Mouse (Mus musculus) frontal cortex, postnatal 10 days (tissue): ENCODE data around the gene Nxpe2.
A peak's percentile ranks its signal among the peaks of the same experiment; 100 is the strongest.

Experiments
- DNase-seq, 2 experiments: peaks; one replicate each; pipeline ENCODE4 v3.0.0; 2022; ENCODE audit warnings: low spot score in 2 of 2, mixed read lengths in 1 of 2

Gene Nxpe2

DNA sequence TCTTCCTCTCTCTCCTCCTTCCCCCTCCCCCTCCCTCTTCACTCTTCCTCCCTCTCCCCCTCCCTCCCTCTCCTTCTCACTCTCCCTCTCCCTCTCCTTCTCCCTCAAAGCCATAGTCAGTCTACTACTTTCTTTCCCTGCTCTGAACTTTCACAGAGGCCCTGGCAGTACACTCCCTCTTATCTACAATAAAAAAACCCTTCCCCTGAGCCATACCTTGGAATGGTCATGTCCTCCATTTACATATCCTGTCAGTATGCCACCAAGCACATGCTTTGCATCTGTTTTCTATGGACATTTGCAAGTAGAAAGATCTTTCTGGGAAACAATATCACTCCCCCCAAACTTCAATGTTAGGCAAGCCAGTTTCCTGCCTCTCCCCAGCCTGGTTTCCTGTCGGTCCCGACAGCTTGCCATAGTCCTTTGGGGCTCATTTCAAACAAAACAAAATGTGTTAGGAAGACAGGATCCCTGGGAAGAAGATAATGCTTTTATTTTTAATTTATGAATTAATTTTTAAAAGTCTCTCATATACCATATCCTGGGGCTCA, at the start of gene Nxpe2:
Gene Nxpe2, minus strand, starts transcription at position 307 of the 551 bp plus-strand sequence.
- no peak for DNase-seq

DNA sequence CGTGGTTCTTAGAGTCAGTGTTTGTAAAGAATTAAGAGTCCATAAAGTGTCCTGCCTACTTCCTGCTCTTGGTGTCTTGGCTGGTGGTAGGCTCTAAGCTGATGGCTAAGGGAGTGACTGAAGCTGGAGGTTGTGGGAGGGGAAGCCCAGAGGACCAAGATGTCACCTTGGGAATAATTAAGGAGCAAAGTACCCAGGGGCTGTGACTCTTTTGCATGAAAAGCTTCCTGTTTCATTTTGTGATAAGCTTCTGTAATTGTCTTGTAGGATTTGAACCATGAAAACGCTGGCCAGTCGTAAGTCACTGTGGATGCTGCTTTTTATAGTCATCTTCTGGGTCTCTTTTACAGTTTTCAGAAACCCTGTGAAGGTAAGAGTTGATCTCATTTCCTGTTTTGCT, 36.7 kb upstream of the Nxpe2 start:
- DNase-seq = no peak

DNA sequence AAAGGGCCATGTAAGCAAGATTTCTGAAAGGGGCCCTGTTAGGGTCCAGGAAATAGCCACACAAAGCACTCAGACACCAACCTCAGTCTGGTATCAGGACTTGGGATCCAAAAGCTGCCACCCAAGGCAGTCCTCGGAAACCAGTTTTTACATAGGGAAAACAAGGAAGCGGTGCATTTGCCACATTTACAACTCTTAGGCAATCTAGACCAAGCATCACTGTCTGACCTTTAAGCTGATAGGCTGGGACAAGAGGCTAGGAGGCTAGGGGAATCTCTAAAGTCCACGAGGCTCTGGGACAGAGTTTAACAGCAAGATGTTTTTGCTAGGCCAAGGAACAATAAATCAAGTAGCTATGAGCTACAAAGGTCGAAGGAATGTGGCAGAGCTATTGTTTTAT, 35.2 kb upstream of the Nxpe2 start:
- DNase-seq = no peak

DNA sequence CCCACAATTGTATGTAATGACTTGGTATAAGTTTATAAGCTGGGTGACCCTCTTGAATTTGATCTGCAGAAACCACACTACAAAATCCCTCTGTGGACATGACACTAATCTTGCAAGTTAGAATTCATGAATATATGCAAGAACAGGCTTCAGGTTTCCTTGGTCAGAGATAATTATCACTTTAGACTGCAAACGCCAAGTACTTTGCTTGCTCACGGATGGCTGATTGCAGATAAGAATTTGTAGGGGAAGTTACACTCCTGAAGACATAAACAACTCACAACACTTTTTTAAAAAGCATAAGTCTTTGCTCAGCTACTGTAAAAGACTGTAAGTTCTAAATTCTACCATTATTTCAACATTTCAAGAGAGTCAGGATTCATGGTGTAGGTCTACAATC, 21.1 kb upstream of the Nxpe2 start:
- DNase-seq = no peak

DNA sequence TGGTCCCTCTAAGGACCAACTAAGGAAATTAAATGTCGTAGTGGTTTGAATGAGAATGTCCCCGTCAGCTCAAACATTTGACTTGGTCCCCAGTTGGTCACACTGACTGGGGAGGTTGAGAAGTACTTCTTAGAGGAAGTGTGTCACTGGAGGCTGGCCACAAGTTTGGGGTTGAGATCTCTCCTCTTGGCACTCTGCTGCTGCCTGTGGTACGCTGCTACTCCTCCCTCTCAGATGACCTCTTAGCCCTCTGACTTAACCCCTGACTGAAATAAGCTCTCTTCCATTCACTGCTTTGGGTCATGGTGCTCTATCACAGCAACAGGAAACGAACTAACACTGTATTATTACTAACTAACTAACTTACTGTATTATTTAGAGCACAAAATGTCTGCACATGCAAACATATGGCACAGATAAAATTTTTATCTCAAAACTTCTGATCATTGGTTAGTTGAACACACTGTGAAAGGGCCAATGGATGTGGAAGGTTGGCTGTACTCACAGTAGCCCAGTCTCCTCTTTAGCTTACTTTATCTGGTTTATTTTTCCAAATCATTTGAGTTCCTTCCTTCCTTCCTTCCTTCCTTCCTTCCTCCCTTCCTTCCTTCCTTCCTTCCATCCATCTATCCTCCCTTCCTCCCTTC, 20.1 kb upstream of the Nxpe2 start:
- no peak for DNase-seq

DNA sequence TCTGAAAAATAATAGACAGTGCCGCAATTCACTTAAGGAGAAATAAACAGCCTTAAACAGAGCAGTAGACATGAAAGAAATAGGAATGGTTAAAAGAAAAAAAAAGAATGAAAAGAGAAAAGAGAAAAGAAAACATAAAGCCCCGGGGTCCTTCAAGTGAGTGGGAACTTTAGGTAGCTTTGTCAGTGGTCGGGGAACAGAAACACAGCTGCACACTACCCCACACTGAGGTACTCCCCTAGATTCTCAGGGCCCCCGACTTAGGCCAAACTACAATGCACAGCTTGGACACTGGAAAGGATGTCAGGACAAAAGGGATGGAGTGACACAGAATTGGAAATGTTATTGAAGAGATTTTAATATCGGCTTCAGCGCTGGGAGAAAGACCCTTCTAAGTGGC, 9.5 kb upstream of the Nxpe2 start:
- no peak for DNase-seq

DNA sequence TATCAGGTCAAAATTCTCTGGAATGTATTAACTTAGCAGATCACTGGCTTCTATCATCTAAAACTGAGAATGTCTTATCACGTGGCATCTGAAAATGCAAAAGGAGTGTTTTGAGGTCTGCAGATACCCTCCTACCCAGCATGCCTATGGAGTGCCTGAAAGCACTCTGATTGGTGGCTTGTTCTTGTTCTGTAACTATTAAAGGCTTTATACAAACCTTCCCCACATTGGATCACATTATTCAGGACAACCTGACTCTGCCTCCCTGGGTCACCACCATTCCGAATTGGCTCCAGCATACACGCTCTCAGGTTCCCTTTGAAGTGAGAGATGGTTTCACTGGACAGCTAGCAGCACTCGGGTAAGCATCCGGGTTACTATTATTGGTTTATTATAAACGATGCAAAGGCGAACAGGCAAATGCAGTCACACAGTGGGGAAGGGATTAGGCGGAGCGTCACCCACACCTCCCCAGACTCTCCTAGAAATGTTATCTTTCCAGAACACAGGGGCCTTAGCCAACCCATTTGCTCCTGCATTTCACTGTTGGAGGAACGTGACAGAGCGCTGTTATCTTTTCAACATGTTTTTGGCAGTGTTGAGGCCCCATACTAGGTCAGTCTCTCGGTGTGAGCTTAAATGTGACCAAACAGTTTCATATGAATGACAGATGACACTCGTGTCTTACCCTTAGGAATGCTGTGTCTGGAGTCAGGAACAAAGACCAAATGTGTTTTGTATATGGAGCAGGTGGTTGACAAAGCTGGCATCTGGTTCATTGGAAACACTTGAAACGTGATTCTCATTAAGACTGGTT, 8.8 kb upstream of the Nxpe2 start:
- no peak for DNase-seq

DNA sequence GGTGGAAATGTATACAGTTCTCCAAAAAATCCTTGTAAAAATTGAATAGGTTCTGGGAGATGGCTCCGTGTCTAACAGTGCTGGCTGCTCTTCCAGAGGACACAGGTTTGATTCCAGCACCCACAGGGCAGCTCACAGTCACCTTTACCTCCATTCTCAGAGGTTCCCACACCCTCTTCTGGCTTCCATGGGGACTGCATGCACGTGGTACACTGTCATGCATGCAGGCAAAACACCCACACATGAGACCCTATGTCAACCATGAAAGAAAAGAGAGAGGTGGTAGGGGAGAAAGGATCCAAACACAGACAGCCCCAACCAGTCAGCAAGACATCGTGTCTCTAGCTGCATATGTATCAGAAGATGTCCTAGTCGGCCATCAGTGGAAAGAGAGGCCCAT, 7.6 kb upstream of the Nxpe2 start:
- no peak for DNase-seq

DNA sequence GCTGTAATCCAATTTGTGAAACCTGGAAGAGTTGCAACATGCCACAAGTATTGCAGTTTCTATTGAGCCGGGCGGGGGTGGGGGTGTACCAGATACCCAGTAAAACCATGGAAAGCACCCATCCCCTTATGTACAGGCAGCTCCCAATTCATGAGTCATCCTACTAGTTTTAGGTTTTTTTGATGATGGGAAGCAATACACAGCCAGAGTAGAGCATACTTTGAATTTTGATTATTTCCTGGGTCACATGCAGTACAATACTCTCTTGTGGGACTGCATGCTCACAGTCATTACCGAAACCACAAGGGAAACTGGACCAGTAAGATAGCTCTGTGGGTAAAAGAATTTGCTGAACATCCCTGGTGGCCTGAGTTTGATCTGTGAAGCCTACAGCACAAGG, 3.8 kb upstream of the Nxpe2 start:
- DNase-seq = no peak

DNA sequence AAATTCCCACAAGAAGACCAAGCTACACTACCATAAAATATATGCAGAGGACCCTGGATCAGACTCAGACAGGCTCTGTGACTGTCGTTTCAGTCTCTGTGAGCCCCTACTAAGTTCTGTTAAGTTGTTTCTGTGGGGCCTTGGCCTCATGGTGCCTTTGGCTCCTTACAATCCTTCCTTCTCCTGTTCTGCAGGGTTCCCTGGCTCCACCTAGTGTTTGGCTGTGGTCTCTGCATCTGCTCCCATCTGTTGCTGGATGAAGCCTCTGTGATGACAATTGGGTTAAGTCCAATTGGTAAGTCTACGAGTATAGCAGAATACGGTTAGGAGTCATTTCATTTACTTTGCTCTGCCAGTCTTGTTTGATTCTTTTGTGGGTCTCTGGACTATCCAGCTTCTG, 1.5 kb upstream of the Nxpe2 start:
- peak; percentile 37 to 65 for DNase-seq

DNA sequence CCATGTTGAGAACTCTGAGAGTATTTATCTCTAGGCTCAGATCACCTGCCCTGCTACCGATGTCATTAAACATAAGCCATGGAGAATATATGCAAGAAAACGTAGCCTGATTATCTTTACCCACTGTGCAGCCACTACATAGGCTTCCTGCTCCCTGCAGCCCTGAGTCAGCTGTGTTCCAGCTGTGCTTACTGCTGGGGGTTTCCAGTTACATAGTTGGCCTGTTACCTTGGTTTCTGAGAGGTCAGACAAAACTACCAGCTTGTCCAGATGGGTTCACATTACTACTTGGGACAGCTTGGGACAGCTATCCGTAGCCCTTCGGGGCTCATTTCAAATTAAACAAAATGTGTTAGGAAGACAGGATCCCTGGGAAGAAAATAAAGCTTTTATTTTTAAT, 868 bp upstream of the Nxpe2 start:
- DNase-seq = no peak

DNA sequence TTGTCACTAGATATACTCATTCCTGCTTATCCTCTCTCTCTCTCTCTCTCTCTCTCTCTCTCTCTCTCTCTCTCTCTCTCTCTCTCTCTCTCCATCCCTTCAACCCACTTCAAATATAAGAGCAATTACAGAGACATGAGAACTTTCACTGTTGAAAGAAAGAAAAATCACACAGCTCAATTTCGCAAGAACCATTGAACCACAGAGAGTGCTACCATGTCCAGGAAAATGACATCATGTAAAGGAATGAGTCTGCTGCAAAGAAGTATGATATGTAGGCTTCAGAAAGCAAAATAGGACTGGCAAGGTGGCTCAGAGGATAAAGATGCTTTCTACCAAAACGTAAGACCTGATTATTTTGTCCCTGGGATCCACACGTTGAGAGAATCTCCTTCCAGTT, 7.4 kb downstream of the Nxpe2 start:
- no peak for DNase-seq

DNA sequence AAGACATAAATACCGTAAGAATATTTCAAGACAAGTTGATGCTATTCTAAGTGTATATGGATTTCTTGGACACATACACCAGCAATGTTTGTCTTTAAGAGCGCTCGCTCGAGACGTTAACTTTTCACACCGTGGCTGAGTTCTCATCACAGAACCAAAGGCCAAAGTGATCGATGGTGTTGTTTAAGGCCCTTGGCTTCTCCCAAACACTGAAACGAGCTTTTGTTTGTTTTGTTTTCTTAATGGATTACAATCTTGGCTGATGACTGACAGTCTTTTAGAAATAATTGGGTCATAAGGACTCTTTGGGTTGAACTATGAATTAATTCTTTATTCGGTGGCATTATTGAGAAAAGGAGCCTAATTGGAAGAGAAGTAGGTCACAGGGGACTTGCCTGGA, 7.8 kb downstream of the Nxpe2 start:
- no peak for DNase-seq

DNA sequence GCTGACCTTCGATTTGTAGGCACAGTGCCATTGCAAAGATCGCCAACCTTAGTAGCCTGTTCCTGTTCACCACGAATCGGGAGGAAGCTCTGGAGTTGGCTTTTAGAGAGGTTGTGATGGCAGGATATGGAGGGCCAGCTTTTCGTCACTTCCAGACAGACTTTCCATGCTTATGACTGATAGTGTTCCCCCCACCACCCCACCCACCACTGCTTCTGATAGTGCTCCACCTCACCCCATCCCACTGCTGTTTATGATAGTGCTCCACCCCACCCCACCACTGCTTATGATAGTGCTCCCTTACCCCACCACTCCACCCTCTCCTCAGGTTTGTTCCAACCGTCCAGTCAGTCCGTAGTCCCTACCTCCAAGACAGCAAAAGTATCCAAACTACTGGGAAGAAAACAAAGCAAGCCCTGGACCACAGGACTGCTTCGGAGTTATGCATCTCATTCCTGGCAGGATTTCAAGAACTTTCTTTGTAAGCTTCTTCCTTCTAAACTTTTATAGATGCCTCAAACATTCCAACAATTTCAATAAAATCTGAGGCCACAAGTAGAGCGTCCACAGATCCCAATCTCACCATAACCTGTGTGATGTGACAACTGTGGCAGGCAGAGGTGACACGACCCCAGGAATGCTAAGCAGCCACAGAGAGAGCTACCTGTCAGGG, 12.4 kb downstream of the Nxpe2 start:
- DNase-seq = no peak

DNA sequence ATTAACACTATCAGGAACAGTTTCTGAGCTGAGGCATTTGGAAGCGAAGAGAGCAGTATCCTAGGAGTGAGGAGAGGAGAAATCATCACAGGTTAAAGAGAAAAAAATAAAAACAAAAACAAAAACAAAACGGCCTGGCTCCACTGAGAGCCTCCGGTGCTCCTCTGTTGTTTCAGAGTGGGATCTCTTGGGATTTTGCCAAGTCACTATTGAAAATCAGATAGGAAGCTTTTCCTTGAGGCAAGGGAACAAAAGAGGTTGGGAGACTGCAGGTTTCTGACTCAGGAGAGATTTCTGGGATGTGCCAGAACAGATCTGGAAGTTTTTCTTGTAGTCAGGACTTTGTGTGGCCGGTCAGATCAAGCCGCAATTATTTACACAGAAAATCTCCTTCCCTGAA, 13.7 kb downstream of the Nxpe2 start:
- DNase-seq = no peak

DNA sequence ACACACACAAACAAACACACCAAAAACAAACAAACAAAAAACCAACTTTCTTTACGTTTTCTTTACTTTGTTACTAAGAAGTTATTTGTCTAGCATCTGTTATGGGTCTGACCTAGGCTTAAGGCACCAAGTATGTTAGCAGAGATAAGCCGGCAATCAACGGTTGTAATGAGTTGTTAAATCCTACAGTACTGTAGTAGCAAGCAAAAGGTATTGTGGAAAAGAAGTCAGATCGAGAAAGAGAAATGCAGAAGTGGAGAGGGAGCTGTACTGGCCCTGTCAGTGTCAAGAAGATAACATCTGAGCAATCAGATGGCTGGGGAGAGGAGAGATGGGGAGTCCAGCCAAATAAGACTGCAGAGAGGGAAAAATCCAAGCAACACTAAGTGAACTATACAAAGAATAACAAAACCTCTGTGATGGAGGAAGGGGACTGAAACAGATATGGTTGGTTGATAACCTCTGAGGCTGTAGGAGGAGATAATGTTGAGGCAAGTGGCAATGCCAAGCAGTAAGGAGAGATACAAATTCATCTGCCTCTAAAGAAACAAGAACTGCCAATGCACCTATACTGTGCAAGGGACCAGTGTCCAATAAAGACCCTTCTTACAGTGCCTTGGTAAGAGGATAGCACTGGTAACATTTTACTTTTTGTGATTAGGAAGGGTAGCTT, 14.3 kb downstream of the Nxpe2 start:
- no peak for DNase-seq

DNA sequence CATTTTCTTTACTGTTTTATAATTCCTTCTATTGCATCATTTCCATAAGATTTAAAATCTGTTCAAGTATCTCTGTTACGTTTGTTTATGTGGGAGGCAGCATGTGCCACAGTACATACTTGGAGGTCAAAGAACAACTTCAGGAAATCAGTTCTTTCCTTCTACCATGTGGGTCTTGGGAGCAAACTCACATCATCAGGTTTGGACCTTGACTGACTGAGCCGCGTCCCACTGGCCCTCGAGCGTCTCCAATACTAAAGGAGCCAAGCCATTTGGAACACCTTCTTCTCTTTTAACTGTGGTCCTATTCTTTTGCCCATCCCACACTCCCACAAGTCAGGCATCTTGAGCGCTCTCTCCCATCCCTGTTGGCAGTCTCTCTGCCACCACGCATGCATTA, 23.7 kb downstream of the Nxpe2 start:
- DNase-seq = no peak

DNA sequence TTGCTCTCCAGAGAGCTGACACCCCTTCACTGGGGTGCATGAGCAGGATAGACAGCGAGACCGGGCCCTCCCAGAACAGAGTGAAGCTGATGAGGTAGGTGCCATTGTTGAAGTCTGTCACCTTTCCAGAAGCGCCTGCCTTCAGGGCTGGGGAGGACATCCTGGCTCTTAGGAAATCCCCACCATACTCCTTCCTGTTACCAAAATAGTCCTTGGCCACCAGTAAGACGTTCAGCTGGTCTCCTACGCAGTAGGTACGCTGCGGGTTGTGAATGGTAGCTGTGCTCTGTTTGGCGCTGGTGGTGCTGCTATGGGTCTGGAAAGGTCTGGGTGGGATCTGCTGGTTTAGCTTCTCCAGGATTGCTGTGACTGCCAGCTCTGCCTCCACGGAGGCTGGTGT, 26.9 kb downstream of the Nxpe2 start:
- no peak for DNase-seq

DNA sequence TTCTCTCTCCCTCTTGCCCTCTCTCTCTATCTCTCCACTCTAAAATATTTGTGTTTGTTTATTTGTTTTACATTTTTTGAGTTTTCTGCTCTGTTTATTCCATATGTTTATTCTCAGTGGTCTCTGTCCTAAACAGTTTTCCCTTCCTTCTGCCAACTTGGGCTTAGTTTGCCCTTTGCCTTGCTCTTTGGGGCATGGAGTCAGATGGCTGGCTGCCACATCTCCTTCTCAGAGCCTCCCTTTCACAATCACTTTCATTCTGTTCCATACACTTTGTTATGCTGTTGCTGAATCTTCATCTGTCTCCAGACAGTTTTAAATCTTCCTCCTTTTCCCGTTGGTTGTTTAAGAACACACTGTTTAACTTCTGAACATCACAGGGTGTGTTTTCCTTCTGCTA, 37.4 kb downstream of the Nxpe2 start:
- no peak for DNase-seq

DNA sequence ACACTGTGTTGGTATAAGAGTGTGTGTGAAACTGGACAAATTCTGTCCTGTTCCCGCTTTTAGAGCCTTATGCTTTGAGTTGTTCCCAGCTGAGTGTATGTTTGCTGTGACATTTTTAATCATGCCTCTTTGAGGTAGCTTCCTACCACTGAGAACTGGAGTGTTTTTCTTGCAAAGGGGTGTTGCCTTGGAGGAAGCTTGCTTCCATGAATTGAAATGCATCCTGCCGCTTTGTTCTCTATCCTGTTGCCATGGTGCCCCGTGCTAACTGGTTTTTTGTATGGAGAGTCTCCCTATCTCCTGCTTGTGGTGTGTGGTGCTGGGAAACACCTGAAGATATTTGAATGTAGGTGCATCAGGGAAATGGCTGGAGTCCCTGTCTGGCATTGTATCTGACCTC, 39.1 kb downstream of the Nxpe2 start:
- peak; percentile 18 to 28 for DNase-seq

DNA sequence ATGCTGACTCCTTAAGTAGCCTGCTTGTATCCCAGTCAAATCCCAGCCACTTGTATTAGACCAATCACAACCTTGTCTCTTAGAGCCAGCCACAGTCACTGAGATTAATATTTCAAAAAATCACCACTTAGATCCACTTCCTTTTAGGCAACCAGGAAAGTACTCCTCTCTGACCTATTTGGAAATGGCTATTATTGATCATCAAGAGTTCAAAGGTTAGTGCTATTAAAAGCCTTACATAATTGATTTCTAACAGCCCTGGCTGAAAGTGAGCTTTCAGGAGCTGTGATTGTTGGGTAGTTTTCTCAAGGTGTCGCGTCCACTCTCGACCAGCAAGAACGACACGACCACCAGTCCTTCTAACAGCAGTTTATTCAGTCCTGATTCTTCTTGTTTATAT, 42.0 kb downstream of the Nxpe2 start:
- DNase-seq = no peak

DNA sequence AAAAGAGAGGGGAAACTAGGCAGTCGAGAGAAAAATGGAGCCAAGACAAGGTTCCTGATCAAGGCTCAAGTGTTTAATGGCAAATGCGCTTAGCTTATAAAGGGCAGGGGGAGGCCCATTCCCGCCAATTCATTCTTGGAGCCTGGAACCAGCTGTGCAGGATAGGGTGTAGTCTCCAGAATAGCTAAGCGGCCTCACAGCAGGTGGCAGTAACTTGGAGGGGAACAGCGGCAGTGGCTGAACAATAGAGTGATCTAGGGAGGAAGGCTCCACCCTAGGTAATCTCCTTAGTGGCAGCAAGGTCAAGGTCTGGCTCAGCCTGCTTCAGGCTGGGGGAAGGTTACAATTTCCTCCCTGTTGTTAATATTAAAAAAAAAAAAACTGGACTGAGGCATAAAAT, 49.7 kb downstream of the Nxpe2 start:
- peak in 1 of 2 experiments; percentile 5 for DNase-seq
